Mouse (Mus musculus) intestine, postnatal 0 days (tissue): ENCODE results near the gene Oxgr1. TPM values are rescaled to one million over a fixed set of nuclear protein-coding genes. Genes with fewer than 3 reads are reported as not detected.
"Not testable (repeated sequence)": the region's sequence is repeated elsewhere in the genome, so short reads cannot be mapped to it uniquely, and the experiment has no call there.

Experiments
- ATAC-seq: fragments of 200-750 bp; cut with Nextera tagmentation; 2 replicates; pipeline ENCODE4 v1.8.0; 2017; ENCODE audit warnings: mild to moderate bottlenecking, moderate TSS enrichment, moderate library complexity
- H3K27ac ChIP-seq: fragments of 300-500 bp; sonication (generic); 2 replicates; pipeline ENCODE4 v1.5.1; 2014; ENCODE audit warnings: mild to moderate bottlenecking, low read depth, low read length, moderate library complexity
- H3K27me3 ChIP-seq: fragments of 300-500 bp; sonication (generic); replicated peaks from 2 replicates; pipeline ENCODE4 v1.6.1; 2014; ENCODE audit warnings: low read length, mixed read lengths; ENCODE audit not compliant: control insufficient read depth, insufficient read depth
- H3K36me3 ChIP-seq: fragments of 300-500 bp; sonication (generic); 2 replicates; pipeline ENCODE4 v1.6.1; 2014; ENCODE audit warnings: mild to moderate bottlenecking, moderate library complexity; ENCODE audit not compliant: control insufficient read depth, insufficient read depth
- H3K4me1 ChIP-seq: fragments of 300-500 bp; sonication (generic); replicated peaks from 2 replicates; pipeline ENCODE4 v1.6.1; 2014; ENCODE audit warnings: antibody characterized with exemption, low read length, mixed read lengths; ENCODE audit not compliant: control insufficient read depth, insufficient read depth
- H3K4me2 ChIP-seq: fragments of 300-500 bp; sonication (generic); replicated peaks from 2 replicates; pipeline ENCODE4 v1.6.1; 2014; ENCODE audit warnings: low read depth, mild to moderate bottlenecking, moderate library complexity
- H3K4me3 ChIP-seq: fragments of 300-500 bp; sonication (generic); 2 replicates; pipeline ENCODE4 v1.5.1; 2014; ENCODE audit warnings: low read depth, low read length
- H3K9ac ChIP-seq: fragments of 300-500 bp; sonication (generic); 2 replicates; pipeline ENCODE4 v1.6.1; 2014; ENCODE audit warnings: mild to moderate bottlenecking, low read depth, low read length
- H3K9me3 ChIP-seq: fragments of 300-500 bp; sonication (generic); 2 replicates; pipeline ENCODE4 v1.6.1; 2016; ENCODE audit warnings: mixed run types; ENCODE audit not compliant: control insufficient read depth
- CTCF ChIP-seq: sonication (generic); IDR thresholded peaks from 2 replicates; pipeline ENCODE4 v1.5.1; 2016; ENCODE audit warnings: low read depth, mild to moderate bottlenecking, control low read depth, antibody characterized with exemption, moderate library complexity
- WGBS: fragments of 180-500 bp; shearing (Covaris S2); extraction: QIAGEN DNeasy Blood & Tissue Kit; methylation state at CpG from one replicate; pipeline ENCODE4 v1.1.7; 2014; 5-methylcytosine and 5-hydroxymethylcytosine counted together
- polyA plus RNA-seq: library from polyadenylated mRNA; unstranded; fragments of >200 nt; fragmentation: Nextera tagmentation; extraction: Ambion mirVana; gene quantifications from 2 replicates; pipeline ENCODE4 v1.2.1, GENCODE M21; 2015

The Oxgr1 gene
- polyA plus RNA-seq, 1 experiment from 2014 or later = not detected

- H3K9me3 ChIP-seq = no peaks in the 10 kb centered on the region
- no peaks in the 10 kb centered on the region for H3K36me3 ChIP-seq
- no peaks in the 10 kb centered on the region for H3K4me1 ChIP-seq
- ATAC-seq = no peak
- no peaks in the 10 kb centered on the region for H3K27me3 ChIP-seq
- H3K9ac ChIP-seq = no peak overlapping the region
- no peak overlapping the region for H3K27ac ChIP-seq
- H3K4me3 ChIP-seq = no peak overlapping the region
- WGBS = 81% methylated on average over 6 of the region's 6 CpGs
- no peak overlapping the region for H3K4me2 ChIP-seq
- no peak for TF ChIP-seq CTCF
Measured at GRCm38 (mm10) chr14:119986778-119987177, 55.5 kb downstream of the Oxgr1 start.

GRCm38 (mm10) chr14:119986351-119986750 is 55.9 kb downstream of the Oxgr1 start:
- not testable (repeated sequence) for H3K27ac ChIP-seq, H3K36me3 ChIP-seq, H3K4me2 ChIP-seq, H3K4me3 ChIP-seq, H3K9ac ChIP-seq, H3K9me3 ChIP-seq, ATAC-seq, H3K4me1 ChIP-seq, H3K27me3 ChIP-seq
- 89% methylated on average over 7 of the region's 7 CpGs for WGBS

- Histone ChIP-seq H3K36me3 (no peaks in the 10 kb centered on the region), H3K27ac (no peak overlapping the region), H3K9me3 (no peaks in the 10 kb centered on the region), H3K27me3 (no peaks in the 10 kb centered on the region), H3K4me3 (no peak overlapping the region), H3K4me2 (no peak overlapping the region), H3K9ac (no peak overlapping the region), H3K4me1 (no peaks in the 10 kb centered on the region)
- WGBS = 80% methylated on average over 5 of the region's 5 CpGs
- no peak for ATAC-seq
- TF ChIP-seq CTCF = no peak
Measured at GRCm38 (mm10) chr14:119981314-119981713, 60.9 kb downstream of the Oxgr1 start.

- Histone ChIP-seq H3K9ac (no peak overlapping the region), H3K27me3 (no peaks in the 10 kb centered on the region), H3K36me3 (no peaks in the 10 kb centered on the region), H3K4me1 (no peaks in the 10 kb centered on the region), H3K4me2 (no peak overlapping the region), H3K27ac (no peak overlapping the region), H3K9me3 (no peaks in the 10 kb centered on the region), H3K4me3 (no peak overlapping the region)
- no peak for TF ChIP-seq CTCF
- WGBS = 76% methylated on average over 6 of the region's 6 CpGs
- no peak for ATAC-seq
Measured at GRCm38 (mm10) chr14:119980698-119981235, 61.5 kb downstream of the Oxgr1 start.

Other genes with a start within 250 kb of the Oxgr1 start
- 94.4 and 99.0 TPM in 2 replicates for gene Mbnl2, start 233.2 kb upstream of the Oxgr1 start, polyA plus RNA-seq